Mouse (Mus musculus) lung, postnatal 0 days (tissue): Measurements from ENCODE around the gene Ggact.

ENCODE experiments used
- CTCF ChIP-seq: IDR thresholded peaks from 2 replicates; pipeline ENCODE4 v1.5.1; 2016; ENCODE audit warnings: antibody characterized with exemption, mild to moderate bottlenecking
- EP300 ChIP-seq: IDR thresholded peaks from 2 replicates; pipeline ENCODE4 v1.6.1; 2016; ENCODE audit warnings: antibody characterized with exemption, mild to moderate bottlenecking, control low read depth

DNA sequence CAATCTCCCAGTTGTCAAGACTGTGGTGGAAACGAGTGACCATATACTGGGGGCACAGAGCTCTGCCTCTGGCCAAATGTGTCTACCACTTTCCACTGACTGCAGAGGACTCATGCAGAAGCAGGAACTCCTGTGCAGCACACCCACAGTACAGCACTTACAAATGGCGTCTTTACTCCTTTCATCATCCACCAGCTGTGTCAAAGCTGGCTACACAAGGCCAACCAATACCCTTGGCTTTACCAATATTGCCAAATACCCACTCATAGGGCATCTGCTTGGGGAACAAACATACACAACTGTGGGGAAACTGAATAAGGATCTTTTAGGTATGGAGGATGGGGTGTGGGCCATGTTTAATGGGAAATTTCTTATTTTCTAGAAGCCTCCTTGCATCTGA, 11.8 kb downstream of the Ggact start:
- TF ChIP-seq CTCF: no peak
- TF ChIP-seq EP300: no peak
